Mouse (Mus musculus) gastrocnemius, postnatal 36 days (tissue): ENCODE measurements around the gene Pspn. TPM values are rescaled to one million over a fixed set of nuclear protein-coding genes. Genes with fewer than 3 reads are reported as not detected.
A peak's percentile ranks its signal among the peaks of the same experiment; 100 is the strongest.

ENCODE experiments used
- DNase-seq, 2 experiments: peaks; one replicate each; pipeline ENCODE4 v3.0.0; 2022
- intact Hi-C: fragments of 180-260 bp; cut with DNase I; formaldehyde crosslinking; loops from one replicate; pipeline ENCODE4 v1.15.1; 2025
- long read RNA-seq, 2 experiments: library from polyadenylated mRNA; stranded (forward); transcript quantifications; one replicate each; pipeline ENCODE4 v2.0.0; 2021
- total RNA-seq, 2 experiments: library from RNA; stranded (reverse); gene quantifications; 2 replicates each; pipeline ENCODE4 v1.2.3; 2021

The Pspn gene
- total RNA-seq: not detected
- long read RNA-seq, experiment 1: 0 reads
- long read RNA-seq, experiment 2: 0 reads

GRCm38 (mm10) chr17:56999968-57000609 is at the start of gene Pspn:
Gene Pspn (minus strand): TSS chr17:57000018.
- DNase-seq: no peak
- intact Hi-C loops: loop anchor here (5.0 to 10.0 kb wide), 4 partner anchors 62 to 375 kb away; partner anchors contain the start of genes Catsperd, Lonp1 and Vav1

- no peak for DNase-seq
- intact Hi-C loops: no loop called here
Observed at GRCm38 (mm10) chr17:57048816-57049215, 49.0 kb upstream of the Pspn start.

- intact Hi-C loops: no loop called here
- no peak for DNase-seq
Observed at GRCm38 (mm10) chr17:57047406-57047805, 47.6 kb upstream of the Pspn start.

DNA sequence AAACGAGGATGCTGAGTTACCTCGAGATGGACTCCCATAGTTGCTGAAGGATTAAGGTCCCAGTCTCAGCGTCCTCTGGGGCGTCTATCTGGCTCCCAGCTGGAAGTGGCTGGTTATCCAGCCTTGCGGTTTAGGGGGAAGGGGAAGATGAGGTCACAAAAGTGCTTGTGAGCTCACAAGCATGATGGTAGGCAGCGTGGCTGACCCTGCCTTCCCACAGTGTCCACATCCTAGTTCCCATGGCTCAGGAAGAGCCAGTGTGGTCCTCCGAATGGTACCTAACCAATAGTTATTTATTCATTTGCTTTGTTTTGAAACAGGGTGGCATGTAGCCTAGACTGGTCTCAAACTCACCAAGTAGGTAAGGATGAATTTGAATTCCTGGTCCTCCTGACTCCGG is 41.7 kb upstream of the Pspn start, which contains the start of gene Slc25a41:
TSS of gene Slc25a41 (minus strand) at position 101 of the 400 bp plus-strand sequence.
- DNase-seq: no peak
- intact Hi-C loops: no loop called here

GRCm38 (mm10) chr17:57038978-57039377 is 39.2 kb upstream of the Pspn start:
- intact Hi-C loops: no loop called here

GRCm38 (mm10) chr17:57032854-57033253 is 33.0 kb upstream of the Pspn start:
- no peak for DNase-seq
- intact Hi-C loops: loop anchor here (5.0 kb wide), 1 partner anchor 941 kb away; no protein-coding TSS in a partner anchor

More at GRCm38 (mm10) chr17:57038978-57039377, 39.2 kb upstream of the Pspn start:
- no peak for DNase-seq

- DNase-seq: peak; percentile 98 to 99
- intact Hi-C loops: loop anchor here (2.0 to 5.0 kb wide), 2 partner anchors 19 to 940 kb away; no protein-coding TSS in a partner anchor
Observed at GRCm38 (mm10) chr17:57031661-57032420, 32.0 kb upstream of the Pspn start.

GRCm38 (mm10) chr17:57030931-57031660 is 31.3 kb upstream of the Pspn start, which contains the start of gene Khsrp:
Gene Khsrp (minus strand): TSS chr17:57031522.
- intact Hi-C loops: loop anchor here (2.0 to 5.0 kb wide), 2 partner anchors 18 to 939 kb away; no protein-coding TSS in a partner anchor
- DNase-seq: no peak

DNA sequence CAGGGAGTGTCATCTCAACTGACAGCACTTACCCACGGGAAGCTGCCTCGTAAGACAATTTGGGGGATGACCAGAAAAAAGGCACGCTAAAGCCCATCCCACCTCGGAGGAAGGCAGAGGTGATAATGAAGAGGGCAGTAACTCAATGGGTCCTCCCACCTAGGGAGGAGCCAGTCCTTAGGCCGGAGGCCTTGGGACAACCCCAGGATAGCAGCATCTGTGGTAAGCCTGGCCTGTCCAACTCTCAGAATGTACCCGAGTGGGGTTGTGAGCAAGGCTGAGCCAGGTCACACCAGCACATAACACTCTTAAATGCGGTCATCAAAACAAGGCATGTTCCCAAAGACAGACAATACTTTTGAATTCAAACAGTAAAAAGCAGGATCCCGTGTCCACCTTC is 29.9 kb upstream of the Pspn start:
- intact Hi-C loops: loop anchor here (2.0 to 5.0 kb wide), 2 partner anchors 17 to 937 kb away; no protein-coding TSS in a partner anchor
- no peak for DNase-seq

- DNase-seq: no peak
- intact Hi-C loops: no loop called here
Observed at GRCm38 (mm10) chr17:57027471-57027870, 27.7 kb upstream of the Pspn start.

DNA sequence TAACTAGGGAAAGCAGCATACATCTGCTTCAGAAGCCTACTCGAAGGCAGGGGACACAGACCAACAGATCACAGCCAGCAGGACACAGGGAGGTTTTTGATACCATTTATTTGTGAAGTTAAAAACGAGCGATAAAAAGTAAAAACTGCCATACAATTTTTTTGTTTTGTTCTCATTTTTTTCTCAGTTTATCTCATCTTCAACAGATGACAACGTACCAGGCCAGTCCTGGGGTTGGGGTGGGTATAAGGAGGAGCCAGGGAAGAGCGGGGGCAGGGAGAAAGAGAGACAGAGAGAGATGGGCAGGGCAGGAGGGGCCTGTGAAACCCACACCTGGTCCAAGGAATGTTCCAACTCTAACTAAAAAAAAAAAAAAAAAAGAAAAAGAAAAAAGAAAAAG is 21.1 kb upstream of the Pspn start:
- intact Hi-C loops: no loop called here
- no peak for DNase-seq

GRCm38 (mm10) chr17:57019693-57020092 is 19.9 kb upstream of the Pspn start:
- no peak for DNase-seq
- intact Hi-C loops: no loop called here

DNA sequence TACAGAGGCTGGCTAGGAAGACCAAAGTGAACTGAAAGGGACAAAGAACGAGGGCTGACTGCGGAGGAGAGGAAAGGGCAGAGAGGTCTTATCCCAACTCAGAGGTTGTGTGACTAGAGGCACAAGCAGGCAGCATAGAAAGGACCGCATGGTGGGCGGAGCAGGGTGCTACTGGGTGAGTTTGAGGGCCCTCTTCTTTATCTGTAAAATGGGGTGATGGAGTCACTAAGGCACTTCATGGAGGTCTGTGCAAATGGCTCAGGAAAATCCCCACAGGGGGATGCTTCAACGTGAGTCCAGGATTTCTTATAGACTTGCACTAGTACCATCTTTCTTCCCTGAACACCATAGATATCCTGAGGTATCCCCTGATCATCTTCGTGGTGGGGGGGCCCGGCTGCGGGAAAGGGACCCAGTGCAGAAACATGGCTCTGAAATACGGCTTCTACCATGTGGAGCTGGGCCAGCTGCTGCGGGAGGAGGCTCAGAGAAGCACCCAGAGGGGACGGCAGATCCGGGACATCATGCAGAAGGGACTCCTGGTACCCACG is 12.5 kb upstream of the Pspn start:
- intact Hi-C loops: loop anchor here (2.0 kb wide), 1 partner anchor 18 kb away; the partner anchor contains the start of gene Khsrp
- DNase-seq: no peak

DNA sequence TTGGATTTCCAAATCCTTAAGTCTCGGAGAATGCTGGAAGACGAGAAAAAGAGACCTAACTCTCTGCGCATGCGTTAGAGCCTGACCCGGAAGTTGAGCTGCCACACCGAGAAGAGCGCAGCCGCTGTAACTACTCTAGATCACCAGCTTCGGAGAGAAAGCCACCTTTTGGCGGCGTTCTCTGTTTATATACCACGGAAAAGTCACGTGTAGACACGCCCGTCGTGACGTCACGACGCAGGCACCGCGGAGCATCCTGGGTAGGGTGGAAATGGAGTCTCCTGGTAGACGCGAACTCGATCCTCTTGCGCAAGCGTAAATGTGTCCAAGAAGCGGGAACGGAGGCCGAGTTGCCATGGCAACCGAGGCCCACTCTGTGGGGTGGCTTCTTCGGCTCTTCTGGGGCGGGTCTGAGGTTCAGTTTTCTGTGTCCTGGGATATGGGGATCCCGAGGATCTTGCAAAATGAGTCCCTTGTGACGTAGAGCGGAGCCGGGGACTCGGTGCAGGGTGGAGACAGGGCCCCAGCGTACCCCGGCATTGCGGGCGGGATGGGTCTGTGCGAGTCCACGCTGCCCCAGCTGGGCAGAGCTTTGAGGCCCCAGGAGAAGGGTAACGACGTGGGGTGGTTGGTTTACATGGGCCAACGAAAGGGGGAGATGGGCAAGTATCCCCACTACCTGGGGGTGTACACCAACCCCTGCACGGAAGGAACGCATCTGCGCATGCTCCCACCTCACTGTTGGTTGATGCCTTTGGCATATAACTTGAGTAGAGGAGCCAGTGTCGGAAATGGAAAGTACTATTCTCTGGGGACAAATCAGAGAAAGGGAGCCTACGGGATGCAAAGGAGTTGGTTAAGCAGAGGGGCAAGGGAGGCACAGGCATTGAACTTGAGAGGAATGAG is 11.7 kb upstream of the Pspn start, which contains the start of the genes Gtf2f1 and Gm17949:
TSS of gene Gtf2f1 (minus strand) at position 53 of the 906 bp plus-strand sequence.
TSS of gene Gm17949 (plus strand) at position 234 of the 906 bp plus-strand sequence.
- intact Hi-C loops: loop anchor here (2.0 kb wide), 1 partner anchor 19 kb away; the partner anchor contains the start of gene Khsrp
- peak; percentile 87 to 89 for DNase-seq

DNA sequence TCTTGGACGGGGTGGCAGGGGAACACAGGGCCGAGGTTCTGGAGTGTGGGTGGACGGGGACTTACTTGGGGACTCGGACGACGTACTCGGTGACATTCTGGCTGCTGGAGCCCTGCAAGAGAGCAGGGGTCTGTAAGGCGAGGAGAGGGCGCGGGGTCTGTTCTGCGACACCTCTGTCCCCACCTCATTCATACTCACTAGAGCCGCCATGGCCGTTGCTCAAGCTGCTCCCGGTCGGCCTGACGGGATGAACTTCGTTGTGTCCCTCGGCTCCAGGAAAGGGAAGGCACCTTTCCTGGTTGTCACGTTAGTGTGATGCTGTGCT is 11.1 kb upstream of the Pspn start:
- intact Hi-C loops: no loop called here
- no peak for DNase-seq

DNA sequence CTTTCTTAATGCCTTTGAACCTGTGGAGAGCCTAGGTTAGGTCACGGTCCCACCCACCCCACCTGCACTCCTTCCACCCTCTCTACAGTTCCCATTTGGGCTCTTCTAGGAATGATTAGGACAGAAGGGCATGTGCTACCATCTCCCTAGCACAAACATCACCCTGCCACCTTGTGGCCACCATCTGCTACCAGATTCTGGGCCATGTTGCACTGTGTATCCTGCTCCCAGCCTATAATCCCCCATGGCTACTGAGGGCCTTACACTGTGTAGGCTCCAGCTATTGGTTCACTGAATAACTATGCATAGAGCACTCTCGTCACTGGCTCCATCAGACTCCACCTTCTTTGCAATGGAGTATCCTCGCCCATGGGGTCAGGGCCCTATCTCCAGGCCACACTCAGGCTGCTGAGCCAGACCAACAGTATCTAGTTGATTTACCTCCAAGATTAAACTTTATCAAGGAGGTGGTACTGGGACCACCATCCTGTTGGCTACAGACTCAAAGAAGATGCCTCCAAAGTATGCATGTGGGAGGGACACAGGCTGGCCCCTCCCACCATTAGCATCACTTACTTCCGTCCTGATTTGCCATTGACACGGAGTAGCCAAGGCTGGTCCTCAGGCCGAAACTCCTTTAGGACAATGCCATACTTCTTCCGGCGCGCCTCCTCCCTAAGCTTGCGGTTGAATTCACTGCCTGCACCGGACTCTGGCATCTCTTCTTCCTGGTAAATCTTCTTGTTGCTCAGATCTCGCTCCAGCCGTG is 7.5 kb upstream of the Pspn start:
- DNase-seq: no peak
- intact Hi-C loops: no loop called here

DNA sequence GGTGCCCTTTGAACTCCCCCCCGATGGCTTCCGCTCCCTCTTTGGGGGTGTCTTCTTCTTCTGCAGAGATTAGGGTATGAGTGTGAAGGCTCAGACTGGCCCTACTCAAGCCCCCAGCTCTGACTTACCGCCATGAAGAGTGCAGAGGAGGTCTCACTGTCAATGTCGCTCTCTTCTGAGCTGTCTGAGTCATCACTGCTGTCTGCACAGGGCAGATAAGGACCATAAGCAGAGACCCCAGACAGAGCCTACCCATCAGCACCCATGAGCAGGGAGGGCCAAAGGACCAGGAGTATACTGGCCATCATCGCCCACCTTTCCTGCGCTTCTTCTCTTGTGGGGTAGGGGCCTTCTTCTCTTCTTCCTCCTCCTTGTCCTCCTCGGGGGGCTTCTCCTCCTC is 4.2 kb upstream of the Pspn start:
- DNase-seq: no peak
- intact Hi-C loops: no loop called here

- no peak for DNase-seq
- intact Hi-C loops: no loop called here
Observed at GRCm38 (mm10) chr17:57001228-57001627, 1.4 kb upstream of the Pspn start.
